In genomic region chr14:9457801-9458495, GRCm38 (mm10) we compare ENCODE assay signal across 19 mouse cellular contexts.
A peak's percentile ranks its signal among the peaks of the same experiment; 100 is the strongest.
DNase-seq lines count a peak whose midpoint lies in the region; ATAC-seq and TF ChIP-seq lines count a peak whose summit lies in the region.
"Had no signal": no experiment of that assay in that cellular context is flagged by ENCODE, and none has a peak within 500 bp of the region (broad histone marks: within the 10 kb centered on the region; RNA-seq: fewer than 3 reads in every experiment).

No protein-coding gene starts in this region.

- H3K4me1 ChIP-seq in lung, embryonic 14.5 days (ENCODE audit: insufficient read depth), result peaks cover 7% of the 10 kb centered on the region
- no peaks in the 10 kb centered on the region for H3K4me1 ChIP-seq in embryonic facial prominence, embryonic 11.5 days (ENCODE audit: control insufficient read depth, insufficient read depth, low read length)
- H3K4me1 ChIP-seq in midbrain, embryonic 16.5 days (ENCODE audit: control insufficient read depth, insufficient read depth, low read length), result no peaks in the 10 kb centered on the region
- H3K4me1 ChIP-seq: heart, embryonic 15.5 days had no signal

- no peaks in the 10 kb centered on the region for H3K9me3 ChIP-seq in lung, embryonic 14.5 days (ENCODE audit: low read depth, low read length)
- no peaks in the 10 kb centered on the region for H3K9me3 ChIP-seq in embryonic facial prominence, embryonic 11.5 days (replicated peaks; ENCODE audit: control insufficient read depth, low read length)
- no peaks in the 10 kb centered on the region for H3K9me3 ChIP-seq in midbrain, embryonic 16.5 days (replicated peaks; ENCODE audit: control insufficient read depth, low read length, poor library complexity, severe bottlenecking)
- H3K9me3 ChIP-seq: heart, embryonic 15.5 days had no signal

- no peak overlapping the region for H3K4me3 ChIP-seq in lung, embryonic 14.5 days (ENCODE audit: low read depth, low read length)
- no peak overlapping the region for H3K4me3 ChIP-seq in embryonic facial prominence, embryonic 11.5 days (ENCODE audit: low read depth, low read length)
- H3K4me3 ChIP-seq in midbrain, embryonic 16.5 days (ENCODE audit: low read depth, low read length), result no peak overlapping the region
- H3K4me3 ChIP-seq: gastrocnemius, adult 2 months; heart, embryonic 15.5 days; layer of hippocampus, adult 2 months; left cerebral cortex, adult 2 months; myocyte had no signal

- no peak overlapping the region for H3K4me2 ChIP-seq in lung, embryonic 14.5 days
- H3K4me2 ChIP-seq in embryonic facial prominence, embryonic 11.5 days (ENCODE audit: low read depth, low read length), result no peak overlapping the region
- H3K4me2 ChIP-seq in midbrain, embryonic 16.5 days (ENCODE audit: low read length), result no peak overlapping the region
- H3K4me2 ChIP-seq: heart, embryonic 15.5 days had no signal

- TF ChIP-seq CTCF in lung, embryonic 14.5 days (IDR thresholded peaks at IDR 0.05; ENCODE audit: low read depth), result no peak

- peak; percentile 44 to 52 for DNase-seq in cerebellum, postnatal 14 days
- no peak for DNase-seq in cerebellum, postnatal 36 days
- DNase-seq in lung, embryonic 14.5 days, result peak; percentile 31
- DNase-seq in lung, postnatal 14 days, result no peak
- DNase-seq in embryonic facial prominence, embryonic 11.5 days (ENCODE audit: low spot score), result peak; percentile 67
- DNase-seq in layer of hippocampus, adult 11-12 months (ENCODE audit: low spot score), result no peak
- no peak for DNase-seq in adrenal gland, postnatal 4 days (ENCODE audit: low spot score in 2 of 2)
- DNase-seq: adrenal gland, adult 2 months; cerebellum, adult 8-10 months; gastrocnemius, adult 2 months; heart, adult 18-20 months; lung, adult 2 months; thymus, postnatal 4 days had no signal

- no peaks in the 10 kb centered on the region for H3K27me3 ChIP-seq in lung, embryonic 14.5 days (ENCODE audit: insufficient read depth, low read length)
- no peaks in the 10 kb centered on the region for H3K27me3 ChIP-seq in embryonic facial prominence, embryonic 11.5 days (ENCODE audit: control insufficient read depth, insufficient read depth, low read length)
- H3K27me3 ChIP-seq in midbrain, embryonic 16.5 days (ENCODE audit: control insufficient read depth, insufficient read depth, low read depth, low read length), result no peaks in the 10 kb centered on the region
- H3K27me3 ChIP-seq: heart, embryonic 15.5 days had no signal

- ATAC-seq in lung, embryonic 14.5 days (ENCODE audit: insufficient read depth), result no peak
- no peak for ATAC-seq in embryonic facial prominence, embryonic 11.5 days (replicated peaks; ENCODE audit: insufficient number of reproducible peaks, low FRiP score, low TSS enrichment, low read depth)
- peak; percentile 54 for ATAC-seq in midbrain, embryonic 16.5 days
- ATAC-seq: inflammation-experienced regulatory T-cells, adult 6 months had no signal

- H3K27ac ChIP-seq in lung, embryonic 14.5 days (ENCODE audit: low read depth), result no peak overlapping the region
- H3K27ac ChIP-seq in embryonic facial prominence, embryonic 11.5 days (replicated peaks; ENCODE audit: low read depth, low read length), result no peak overlapping the region
- H3K27ac ChIP-seq in midbrain, embryonic 16.5 days (ENCODE audit: low read length), result no peak overlapping the region
- H3K27ac ChIP-seq: gastrocnemius, adult 2 months; heart, embryonic 15.5 days; layer of hippocampus, adult 2 months; left cerebral cortex, adult 2 months had no signal

- no peaks in the 10 kb centered on the region for H3K36me3 ChIP-seq in lung, embryonic 14.5 days (ENCODE audit: insufficient read depth)
- H3K36me3 ChIP-seq in embryonic facial prominence, embryonic 11.5 days (replicated peaks; ENCODE audit: control insufficient read depth, insufficient read depth, low read depth, low read length), result no peaks in the 10 kb centered on the region
- H3K36me3 ChIP-seq in midbrain, embryonic 16.5 days (ENCODE audit: control insufficient read depth, insufficient read depth, low read length), result no peaks in the 10 kb centered on the region
- H3K36me3 ChIP-seq: heart, embryonic 15.5 days had no signal

- no peak overlapping the region for H3K9ac ChIP-seq in lung, embryonic 14.5 days
- no peak overlapping the region for H3K9ac ChIP-seq in embryonic facial prominence, embryonic 11.5 days (replicated peaks; ENCODE audit: low read length)
- no peak overlapping the region for H3K9ac ChIP-seq in midbrain, embryonic 16.5 days (ENCODE audit: low read depth, low read length)
- H3K9ac ChIP-seq: heart, embryonic 15.5 days had no signal

Comparison
In these comparisons a context has a peak if more than half of its experiments do, and no peak if none do; other contexts are left out.
1. DNase-seq: peak in cerebellum, postnatal 14 days (2 of 2), lung, embryonic 14.5 days (single experiment) and embryonic facial prominence, embryonic 11.5 days (single experiment); none in cerebellum, postnatal 36 days (0 of 2), lung, postnatal 14 days (single experiment), layer of hippocampus, adult 11-12 months (single experiment) and adrenal gland, postnatal 4 days (0 of 2).